Mouse (Mus musculus) gastrocnemius, adult 18-20 months (tissue): Measurements from ENCODE around the gene Npff. TPM values are rescaled to one million over a fixed set of nuclear protein-coding genes. Genes with fewer than 3 reads are reported as not detected.

Experiments
- DNase-seq: peaks from one replicate; pipeline ENCODE4 v3.0.0; 2021; ENCODE audit warnings: low spot score
- total RNA-seq, 2 experiments: library from RNA; stranded (reverse); gene quantifications; 2 replicates each; pipeline ENCODE4 v1.2.3; 2021

Gene Npff
- total RNA-seq, 2 experiments from 2014 or later: 1.5 to 1.8 TPM

DNA sequence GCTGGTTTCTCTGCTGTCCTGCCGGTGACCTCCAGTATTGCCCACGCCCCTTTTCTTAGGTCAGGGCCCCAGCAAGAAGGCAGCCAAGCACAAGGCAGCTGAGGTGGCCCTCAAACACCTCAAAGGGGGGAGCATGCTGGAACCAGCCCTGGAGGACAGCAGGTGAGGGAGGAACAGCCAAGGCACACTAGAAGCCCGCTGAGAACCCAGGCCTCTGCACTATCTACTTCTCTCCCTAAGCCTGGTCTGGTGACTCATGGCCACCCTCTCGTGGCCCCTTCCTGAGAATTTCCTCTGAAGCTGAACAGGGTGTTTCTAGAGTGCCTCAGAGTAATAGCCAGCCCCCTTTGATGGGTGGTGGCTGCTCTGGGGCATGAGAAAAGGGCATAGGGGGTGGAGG lies 4.3 kb downstream of the Npff start:
- DNase-seq: no peak

DNA sequence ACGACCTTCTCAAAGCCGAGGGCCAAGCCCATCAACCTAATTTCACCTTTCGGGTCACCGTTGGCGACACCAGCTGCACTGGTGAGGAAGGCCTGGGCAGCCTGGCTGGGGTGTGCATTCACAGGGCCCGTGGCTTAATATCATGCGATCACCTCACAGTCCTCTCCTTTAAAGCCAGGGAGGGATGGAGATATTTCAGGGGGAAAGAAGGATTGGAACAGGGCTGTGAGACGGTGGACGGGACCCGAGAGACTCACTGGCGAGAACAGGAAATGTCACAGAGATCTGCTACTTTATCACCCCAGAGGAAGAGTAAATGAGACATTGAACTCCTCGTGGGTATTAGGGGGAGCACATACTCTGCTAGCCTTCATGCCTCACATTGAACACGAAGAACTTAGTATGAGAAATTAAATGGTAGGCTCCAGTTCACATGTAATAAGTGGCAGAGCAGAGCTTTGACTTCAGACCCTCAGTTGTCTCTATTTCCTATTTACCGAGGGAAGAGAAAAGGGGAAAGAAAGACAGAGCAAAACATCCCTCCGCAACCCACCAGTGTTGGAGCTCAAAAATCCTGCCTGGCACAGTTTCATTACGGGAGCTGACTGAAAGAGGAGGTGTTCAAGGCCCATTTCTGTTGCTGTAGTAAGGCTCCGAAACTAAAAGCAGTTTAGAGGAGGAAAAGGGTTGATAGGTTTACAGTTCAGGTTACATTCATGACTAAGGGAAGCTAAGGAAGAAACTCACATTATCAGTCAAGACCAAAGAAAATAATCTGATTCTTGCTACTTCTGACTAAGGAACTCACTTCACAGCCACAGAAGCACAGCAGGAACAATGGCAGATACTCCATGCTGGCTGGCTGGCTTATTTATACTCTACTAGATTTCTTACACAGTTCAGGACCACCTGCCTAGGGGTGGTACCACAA lies 5.3 kb downstream of the Npff start:
- no peak for DNase-seq

DNA sequence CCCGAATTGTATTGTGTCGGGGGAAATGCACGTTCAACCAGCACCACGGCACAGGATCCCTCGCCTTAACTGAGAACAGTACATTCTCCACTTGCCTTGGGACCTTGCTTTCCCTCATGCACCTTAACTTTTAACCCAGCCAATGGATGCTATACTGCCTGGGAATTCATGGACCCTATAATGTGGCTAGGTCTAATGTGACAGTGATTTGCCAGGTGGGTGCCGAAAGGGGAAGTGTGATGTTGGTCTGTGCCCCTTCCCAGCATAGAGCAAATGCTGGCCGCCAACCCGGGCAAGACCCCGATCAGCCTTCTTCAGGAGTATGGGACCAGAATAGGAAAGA lies 5.9 kb downstream of the Npff start:
- no peak for DNase-seq

DNA sequence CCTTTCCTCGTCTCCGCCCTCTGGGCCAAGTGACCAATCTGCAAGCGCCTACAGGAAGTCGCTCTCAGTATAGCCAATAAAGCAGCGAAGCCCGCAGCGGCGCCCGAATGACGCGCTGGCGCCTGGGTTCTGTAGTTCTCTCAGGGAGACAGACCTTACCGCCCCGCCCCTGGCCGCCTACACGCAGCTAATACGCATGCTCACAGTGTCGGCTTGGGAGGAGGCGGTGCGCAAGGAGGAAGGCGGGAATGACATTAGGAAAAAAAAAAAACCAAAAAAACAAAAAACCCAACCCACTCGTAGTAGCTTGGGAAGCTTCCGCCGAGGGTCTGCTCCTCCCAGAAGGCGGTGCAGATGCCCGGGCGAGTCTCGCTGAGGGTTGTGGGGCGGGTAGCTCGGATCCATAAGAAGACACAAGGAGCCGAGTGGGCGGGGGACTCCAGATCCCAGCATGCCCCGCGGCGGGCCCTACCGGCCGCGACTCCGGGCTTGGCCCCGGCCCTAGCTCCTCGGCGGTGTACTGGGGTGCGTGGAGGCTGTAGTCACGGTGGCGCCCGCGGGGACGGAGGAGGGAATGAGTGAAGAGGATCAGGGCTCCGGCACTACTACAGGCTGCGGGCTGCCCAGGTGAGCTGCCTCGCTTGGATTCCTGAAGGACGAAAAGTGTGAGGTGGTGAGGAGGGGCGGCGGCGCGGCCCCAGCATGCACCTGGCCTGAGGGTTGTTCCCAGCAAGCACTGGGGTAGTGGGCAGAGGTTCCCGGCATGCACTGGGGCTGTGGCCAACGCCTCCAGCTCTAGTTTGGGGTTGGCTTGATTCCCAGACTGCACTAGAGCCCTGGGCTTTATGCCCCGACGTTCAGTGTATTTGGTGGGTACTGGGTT lies 6.5 kb downstream of the Npff start, which contains the start of gene Tarbp2:
Gene Tarbp2, plus strand, starts transcription at position 217 of the 883 bp plus-strand sequence.
- DNase-seq: peak; percentile 99

DNA sequence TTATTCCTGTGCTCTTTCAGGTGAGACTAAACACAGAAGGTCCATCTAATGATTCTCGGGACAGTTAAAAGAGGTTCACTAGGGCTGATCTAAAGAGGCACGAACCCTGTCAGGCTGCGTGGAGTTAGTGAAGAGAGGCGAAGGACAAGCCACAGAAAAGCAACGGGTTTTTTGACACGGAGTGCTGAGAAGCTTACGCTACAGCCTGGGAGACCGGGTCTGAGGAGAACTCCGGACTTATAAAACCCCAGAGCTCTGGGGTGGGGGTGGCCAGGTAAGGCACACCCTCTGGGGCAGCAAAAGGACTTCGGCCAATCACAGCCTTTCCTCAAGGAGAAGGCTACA lies 7.1 kb downstream of the Npff start:
- no peak for DNase-seq

DNA sequence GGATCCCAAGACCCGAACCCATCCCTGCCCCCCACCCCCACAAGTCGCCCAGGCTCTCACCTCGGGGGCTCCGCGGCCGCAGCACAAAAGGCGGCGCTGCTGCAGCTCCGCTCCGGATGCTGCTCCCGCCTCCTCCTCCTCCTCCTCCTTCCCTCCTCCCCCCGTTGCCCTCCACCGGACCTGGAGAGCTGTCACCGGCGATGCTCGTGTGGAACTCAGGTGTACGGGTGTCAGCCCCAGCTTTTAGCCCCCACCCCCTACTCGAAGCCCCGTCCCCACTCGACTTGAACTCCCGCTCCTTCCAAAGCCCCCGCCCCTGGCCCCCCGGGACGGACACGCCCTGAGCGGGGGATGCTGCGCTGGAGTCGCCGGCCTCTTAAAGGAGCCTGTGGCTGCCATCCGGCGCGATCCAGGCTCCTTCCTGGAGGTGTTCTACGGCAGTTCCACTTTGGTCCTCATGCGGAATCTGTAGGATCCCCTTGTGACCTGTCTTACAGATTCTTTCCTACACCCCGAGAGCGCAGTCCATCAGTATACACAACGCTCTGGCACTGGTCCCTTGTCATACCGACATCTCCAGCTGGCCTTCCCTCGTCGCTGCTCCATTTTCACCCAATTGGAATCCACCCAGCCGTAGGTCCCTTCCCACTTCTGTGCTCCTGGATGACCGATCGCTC lies 7.9 kb downstream of the Npff start, which contains the start of gene Map3k12:
Gene Map3k12, minus strand, starts transcription at position 337 of the 677 bp plus-strand sequence.
- DNase-seq: peak; percentile 68

DNA sequence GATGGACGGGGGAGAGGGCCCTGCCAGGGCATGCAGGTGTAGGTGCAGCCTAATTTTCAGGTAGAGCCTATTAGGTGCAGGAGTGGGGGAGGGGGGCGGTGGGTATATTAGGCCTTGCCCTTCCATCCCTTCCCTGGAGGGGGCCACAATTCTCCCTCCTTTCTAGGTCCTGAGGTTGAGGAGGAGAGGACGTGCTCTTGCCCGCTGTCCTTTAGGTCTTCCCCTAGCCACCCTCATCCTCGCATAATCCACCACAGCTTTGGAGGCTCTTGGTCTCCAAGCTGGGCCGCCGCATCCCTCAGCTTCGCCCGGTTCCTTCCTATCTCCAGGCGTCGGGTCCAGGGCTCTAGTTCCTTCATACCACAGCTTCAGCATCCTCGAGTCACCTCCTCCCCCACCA lies 8.4 kb downstream of the Npff start:
- DNase-seq: no peak

DNA sequence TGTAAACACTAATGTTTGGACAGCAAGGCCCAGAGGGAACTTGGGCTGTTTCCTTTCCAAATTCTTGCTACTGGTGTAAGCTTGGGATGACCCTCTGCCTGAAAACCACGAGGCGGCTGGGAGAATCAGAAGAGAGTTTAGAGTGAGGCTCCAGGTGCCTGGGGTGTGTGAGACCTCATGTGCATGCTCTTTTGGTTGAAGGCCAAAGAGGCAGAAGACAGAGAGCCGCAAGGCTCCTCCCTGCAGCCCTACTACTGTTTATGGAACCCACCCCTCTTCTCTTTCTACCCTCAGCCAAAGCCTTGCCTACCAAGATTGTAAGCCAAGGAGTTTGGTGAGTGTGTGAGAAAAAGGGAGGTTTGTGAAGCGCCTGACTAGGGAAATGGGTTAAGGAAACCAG lies 9.0 kb downstream of the Npff start:
- no peak for DNase-seq

DNA sequence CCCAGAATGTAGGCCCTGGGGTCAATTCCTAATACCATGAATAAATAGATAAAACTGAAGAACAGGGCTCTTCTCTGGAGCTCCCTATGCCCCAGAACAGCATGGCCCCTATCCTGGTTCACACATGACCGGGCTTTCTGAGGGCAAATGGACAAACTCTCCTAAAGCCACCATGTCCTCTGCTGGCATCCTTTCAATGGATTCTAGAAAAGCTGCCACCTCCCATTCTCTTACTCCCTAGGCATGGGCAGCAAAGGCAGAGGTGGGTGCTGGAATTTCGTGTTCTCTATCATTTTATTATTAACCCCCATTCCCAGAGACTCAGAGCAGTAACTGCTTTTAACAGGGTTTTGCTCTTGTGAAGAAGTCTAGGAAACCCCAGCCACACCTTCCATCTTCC lies 9.5 kb downstream of the Npff start:
- no peak for DNase-seq

DNA sequence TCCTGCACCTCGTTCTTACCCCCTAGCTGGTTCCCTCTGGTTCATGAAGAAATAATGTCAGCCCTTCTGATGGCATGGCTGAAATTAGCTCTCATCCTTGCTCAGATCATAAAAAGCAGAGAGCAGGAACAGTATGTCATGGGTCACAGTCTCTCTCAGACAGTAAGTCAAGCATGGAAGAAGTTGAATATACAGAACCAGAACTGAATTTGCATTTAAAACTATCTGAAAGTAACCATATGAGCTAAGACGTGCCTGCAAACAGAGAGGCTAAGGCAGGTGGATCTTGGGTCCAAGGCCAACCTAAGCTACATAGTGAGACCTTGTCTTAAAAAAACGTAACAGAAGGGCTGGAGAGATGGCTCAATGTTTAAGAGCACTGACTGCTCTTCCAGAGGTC lies 11.7 kb downstream of the Npff start:
- no peak for DNase-seq

DNA sequence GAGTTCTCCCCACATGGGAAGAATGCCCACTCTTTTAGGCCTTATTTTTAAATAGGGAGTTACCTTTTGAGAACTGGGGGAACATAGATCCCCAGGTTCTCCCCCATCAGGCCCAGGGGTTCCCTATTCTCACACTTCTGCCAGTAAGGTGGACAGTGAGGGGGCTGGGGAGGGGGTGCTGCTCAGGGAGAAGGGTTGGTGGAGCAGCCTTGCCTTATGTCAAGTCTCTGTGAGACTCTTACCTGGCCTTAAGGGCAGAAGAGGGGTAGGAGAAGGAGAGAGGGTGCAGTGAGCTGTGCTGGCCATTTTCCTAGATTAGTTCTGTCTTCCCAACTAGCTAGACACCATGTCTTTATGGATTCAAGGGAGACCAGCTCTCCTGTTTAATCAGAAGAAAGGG lies 12.3 kb downstream of the Npff start:
- DNase-seq: no peak

DNA sequence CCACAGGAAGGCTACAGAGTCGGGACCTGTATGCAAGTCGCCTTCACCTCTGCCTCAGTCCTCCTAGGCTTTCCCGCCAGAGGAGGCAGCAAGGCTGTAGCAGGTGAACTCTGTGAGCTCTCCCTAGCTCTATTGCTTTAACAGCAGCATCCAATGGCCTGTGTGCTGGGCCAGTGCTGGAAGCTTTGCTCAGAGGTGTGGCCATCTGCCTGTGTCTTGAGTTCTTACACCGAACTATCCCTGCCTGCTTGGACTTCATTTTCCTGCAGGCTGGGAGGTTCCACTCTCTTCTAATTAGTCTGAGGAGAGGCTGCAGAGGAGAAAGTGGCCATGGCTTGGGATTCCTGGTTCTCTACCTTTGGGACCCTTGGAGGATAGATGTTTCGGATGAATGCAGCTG lies 12.7 kb downstream of the Npff start:
- no peak for DNase-seq

DNA sequence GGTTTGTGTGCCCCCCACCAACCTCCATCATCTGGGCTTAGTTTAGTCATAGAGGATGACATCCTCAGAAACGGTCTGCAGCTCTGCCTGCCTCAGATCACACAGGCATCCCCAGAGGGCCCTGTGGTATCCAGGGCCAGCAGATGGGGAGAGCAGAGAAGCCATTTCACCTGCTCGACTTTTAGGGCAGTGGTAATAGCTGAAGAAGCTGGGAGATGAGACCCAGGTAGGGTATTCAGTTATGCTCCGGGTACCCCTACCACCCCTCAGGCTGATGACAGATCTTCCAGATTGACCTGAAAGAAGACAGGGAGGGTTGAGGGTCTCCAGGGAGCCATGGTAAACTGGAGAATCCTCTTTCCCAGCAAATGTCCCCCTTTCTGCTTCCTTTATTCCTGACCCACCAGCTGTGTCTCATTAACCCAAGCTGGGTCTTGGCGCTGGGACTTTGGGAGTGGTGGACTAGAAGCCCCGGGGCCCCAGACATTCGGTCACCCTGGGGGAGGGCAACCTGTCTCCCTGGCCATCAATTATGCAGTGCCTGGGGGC lies 13.4 kb downstream of the Npff start:
- DNase-seq: no peak

DNA sequence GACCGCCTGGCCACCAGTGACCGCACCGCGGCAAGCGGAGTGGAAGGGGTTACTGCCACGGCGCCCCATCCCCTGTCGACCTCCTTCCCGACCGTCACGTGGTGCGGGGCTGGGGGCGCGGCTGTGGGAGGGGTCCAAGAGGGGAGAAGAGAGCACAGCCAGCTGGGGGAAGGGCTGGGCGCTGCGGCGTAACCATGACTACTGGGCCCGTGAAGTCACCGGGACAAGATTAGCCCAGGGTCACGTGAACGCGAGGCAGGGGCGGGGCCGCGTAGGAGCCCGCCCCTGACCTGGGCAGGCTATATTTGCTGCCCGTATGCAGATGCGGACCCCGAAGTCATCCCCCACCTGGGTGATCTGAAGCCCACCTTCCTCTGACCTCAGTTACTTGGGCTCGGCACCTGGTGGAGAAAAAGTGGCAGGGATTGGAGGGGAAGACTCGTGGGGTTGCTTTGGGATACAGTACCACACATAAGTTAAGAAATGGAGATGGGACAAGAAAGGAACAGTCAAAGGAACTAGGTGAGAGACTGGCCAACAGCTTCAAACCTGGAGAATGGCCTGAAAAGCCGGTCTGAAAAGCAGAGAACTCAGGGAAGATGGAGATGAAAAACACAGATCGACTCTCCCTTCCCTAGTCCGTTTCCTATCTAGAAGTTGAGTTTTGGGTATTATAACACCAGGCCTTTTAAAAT lies 14.0 kb downstream of the Npff start:
- peak; percentile 77 for DNase-seq

DNA sequence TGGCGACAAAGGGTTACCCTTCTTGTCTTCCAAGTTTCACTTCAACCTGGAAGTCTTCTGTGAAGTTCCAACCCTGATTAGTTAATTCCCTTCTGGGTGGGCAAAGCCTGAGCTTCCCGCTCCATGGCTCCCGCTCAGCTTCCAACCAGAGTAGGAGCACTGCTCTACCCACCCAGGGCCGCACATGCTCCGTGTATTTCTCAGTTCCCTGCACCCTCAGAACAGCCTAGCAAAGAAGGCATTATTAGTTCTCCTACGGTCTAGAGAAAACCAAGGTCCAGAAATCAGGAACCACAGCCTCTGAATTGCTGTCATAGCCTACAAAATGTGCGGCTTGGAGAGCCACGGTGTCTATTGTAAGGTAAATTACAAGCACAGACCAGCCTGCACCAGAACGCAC lies 14.6 kb downstream of the Npff start:
- no peak for DNase-seq

DNA sequence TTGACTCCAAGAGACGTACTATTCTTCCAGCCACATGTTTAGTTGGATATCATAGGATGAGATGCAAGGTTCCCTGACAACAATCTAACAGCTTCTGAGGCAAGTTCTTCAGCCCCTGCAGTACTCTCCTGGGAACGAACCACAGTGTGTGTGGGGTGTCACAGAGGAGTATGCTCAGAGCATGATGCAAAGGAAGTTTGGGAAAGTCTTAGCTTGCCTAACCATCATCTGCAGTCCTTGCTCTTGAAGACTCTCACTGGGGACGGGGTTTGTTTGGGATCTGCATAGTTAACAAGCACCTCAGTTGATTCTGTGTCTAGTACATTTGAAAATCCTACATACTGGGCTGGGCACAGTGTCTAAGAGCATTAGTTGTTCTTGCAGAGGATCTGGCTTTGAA lies 16.4 kb downstream of the Npff start:
- no peak for DNase-seq

DNA sequence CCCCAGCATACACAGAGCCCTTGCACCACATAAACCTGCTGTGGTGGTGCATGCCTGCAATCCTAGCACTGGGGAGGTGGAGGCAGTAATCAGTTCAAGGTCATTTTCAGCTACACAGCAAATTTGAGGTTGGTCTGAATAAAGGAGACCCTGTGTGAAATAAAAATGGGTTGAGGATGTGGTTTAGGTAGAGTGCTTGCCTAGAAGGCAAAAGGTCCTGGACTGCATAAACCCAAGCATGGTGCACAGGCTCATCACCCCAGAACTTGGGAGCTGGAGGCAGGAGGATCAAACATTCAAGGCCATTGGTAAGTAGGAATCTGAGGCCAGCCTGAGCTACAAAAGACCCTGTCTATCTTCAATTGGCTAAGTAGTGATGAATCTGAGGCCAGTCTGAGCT lies 17.2 kb downstream of the Npff start:
- DNase-seq: no peak

DNA sequence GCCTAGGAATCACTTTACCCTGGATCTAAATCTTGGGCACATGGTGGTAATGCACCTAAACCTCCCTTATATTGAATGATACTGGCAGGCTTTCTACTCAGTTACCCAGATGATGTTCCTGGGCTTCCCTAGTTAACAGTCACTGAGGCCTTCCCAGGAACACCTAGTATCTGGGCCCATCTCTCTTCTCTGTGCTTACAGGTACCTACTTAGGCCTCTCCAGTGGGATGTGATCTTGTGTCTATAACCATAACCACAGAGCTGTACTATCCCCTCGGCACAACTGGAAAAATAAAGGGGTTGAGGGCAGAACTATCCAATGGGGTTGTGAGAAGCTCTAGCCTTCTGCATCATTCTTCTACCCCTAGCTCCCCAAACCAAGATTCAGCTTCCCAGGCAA lies 17.9 kb downstream of the Npff start:
- DNase-seq: no peak

DNA sequence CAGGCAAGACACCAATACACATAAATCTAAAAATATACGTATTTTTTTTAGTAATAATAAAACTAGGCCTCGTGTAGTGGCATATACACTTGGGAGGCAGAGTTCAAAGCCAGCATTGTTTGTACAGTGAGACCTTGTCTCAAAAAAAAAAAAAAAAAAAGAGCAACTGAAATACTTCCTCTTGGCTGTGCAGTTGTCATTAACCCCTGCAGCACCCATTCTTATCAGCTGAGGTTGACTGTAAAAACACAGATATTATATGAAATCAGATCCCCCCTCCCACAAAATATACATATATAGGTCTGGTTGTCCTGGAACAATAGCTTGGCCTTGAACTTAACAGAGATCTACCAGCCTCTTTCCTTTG lies 18.3 kb downstream of the Npff start:
- DNase-seq: no peak

DNA sequence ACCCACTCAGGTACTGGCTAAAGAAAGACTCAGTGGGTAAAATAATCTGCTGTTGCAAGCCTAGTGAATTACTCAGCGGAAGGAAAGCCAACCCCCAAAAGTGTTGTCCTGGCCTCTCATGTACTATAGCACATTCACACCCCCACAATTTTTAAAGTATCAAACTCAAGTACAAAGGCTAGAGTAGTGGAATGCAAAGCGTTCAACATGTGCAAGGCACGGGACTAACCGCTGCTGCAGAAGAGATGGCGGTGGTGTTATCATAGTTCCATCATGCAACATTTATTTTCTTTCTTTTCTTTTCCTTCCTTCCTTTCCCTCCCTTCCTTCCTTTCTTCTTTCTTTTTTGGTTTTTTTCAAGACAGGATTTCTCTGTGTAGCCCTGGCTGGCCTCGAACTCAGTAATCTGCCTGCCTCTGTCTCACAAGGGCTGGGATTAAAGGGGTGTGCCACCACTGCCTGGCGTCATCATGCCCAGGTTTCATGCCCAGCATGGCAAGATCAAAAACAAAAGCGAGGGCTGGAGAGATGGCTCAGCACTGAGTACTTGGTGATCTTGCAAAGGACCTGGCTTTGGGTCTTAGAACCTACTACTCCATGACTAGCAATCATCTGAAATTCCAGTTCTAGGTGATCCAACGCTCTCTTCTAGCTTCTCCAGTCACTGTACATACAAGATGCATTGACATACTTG lies 18.8 kb downstream of the Npff start:
- no peak for DNase-seq
